Mouse (Mus musculus): ENCODE measurements around the gene Ap1s1.

Gene Ap1s1

GRCm38 (mm10) chr5:137028561-137029272 lies 17.2 kb downstream of the Ap1s1 start:
- in situ Hi-C loops (cut with MboI; ENCODE audit: unreplicated experiment in 2 of 2) = no loop called here

- in situ Hi-C loops (cut with MboI; ENCODE audit: unreplicated experiment in 2 of 2) = no loop called here
Observed at GRCm38 (mm10) chr5:137026092-137026491, 19.8 kb downstream of the Ap1s1 start, which contains the start of gene Vgf. Gene Vgf (plus strand): TSS chr5:137026392.

- in situ Hi-C loops (cut with MboI; ENCODE audit: unreplicated experiment in 2 of 2) = no loop called here
Observed at GRCm38 (mm10) chr5:137025132-137025531, 20.8 kb downstream of the Ap1s1 start.

- in situ Hi-C loops (cut with MboI; ENCODE audit: unreplicated experiment in 2 of 2) = loop anchor here (5.0 kb wide), 1 partner anchor 83 kb away; no protein-coding TSS in a partner anchor
Observed at GRCm38 (mm10) chr5:137024318-137024717, 21.6 kb downstream of the Ap1s1 start.

- in situ Hi-C loops (cut with MboI; ENCODE audit: unreplicated experiment in 2 of 2) = no loop called here
Observed at GRCm38 (mm10) chr5:137015913-137016312, 30.0 kb downstream of the Ap1s1 start.

GRCm38 (mm10) chr5:137012401-137012950 lies 33.5 kb downstream of the Ap1s1 start:
- in situ Hi-C loops (cut with MboI; ENCODE audit: unreplicated experiment in 2 of 2) = no loop called here

GRCm38 (mm10) chr5:137009988-137010387 lies 35.9 kb downstream of the Ap1s1 start:
- in situ Hi-C loops (cut with MboI; ENCODE audit: unreplicated experiment in 2 of 2) = no loop called here

GRCm38 (mm10) chr5:137007276-137007675 lies 38.7 kb downstream of the Ap1s1 start:
- in situ Hi-C loops (cut with MboI; ENCODE audit: unreplicated experiment in 2 of 2) = no loop called here

- in situ Hi-C loops (cut with MboI; ENCODE audit: unreplicated experiment in 2 of 2) = no loop called here
Observed at GRCm38 (mm10) chr5:137000612-137001011, 45.3 kb downstream of the Ap1s1 start.

GRCm38 (mm10) chr5:136999449-136999848 lies 46.5 kb downstream of the Ap1s1 start:
- in situ Hi-C loops (cut with MboI; ENCODE audit: unreplicated experiment in 2 of 2) = no loop called here

GRCm38 (mm10) chr5:136989801-136990200 lies 56.1 kb downstream of the Ap1s1 start:
- in situ Hi-C loops (cut with MboI; ENCODE audit: unreplicated experiment in 2 of 2) = no loop called here

GRCm38 (mm10) chr5:136988420-136988819 lies 57.5 kb downstream of the Ap1s1 start:
- in situ Hi-C loops (cut with MboI; ENCODE audit: unreplicated experiment in 2 of 2) = no loop called here

GRCm38 (mm10) chr5:136987934-136988271 lies 58.0 kb downstream of the Ap1s1 start, which contains the start of gene Znhit1:
Gene Znhit1 (minus strand): TSS chr5:136988021.
- in situ Hi-C loops (cut with MboI; ENCODE audit: unreplicated experiment in 2 of 2) = no loop called here

- in situ Hi-C loops (cut with MboI; ENCODE audit: unreplicated experiment in 2 of 2) = no loop called here
Observed at GRCm38 (mm10) chr5:136987138-136987933, 58.6 kb downstream of the Ap1s1 start.

- in situ Hi-C loops (cut with MboI; ENCODE audit: unreplicated experiment in 2 of 2) = no loop called here
Observed at GRCm38 (mm10) chr5:136986695-136987137, 59.2 kb downstream of the Ap1s1 start, which contains the start of gene Plod3. Gene Plod3 (plus strand): TSS chr5:136987019.

Measured in v-Abl transformed pro-B cells (cell line).